Mouse (Mus musculus) T-helper 1 cell (primary cell): ENCODE data around the gene Gm42906.

Source experiments
- in situ Hi-C: fragments of 300-600 bp; cut with MboI, MseI; formaldehyde crosslinking; loops from one replicate; pipeline ENCODE4 v1.15.1; 2025; ENCODE audit warnings: high pct_unique_total_duplicates

The Gm42906 gene

GRCm38 (mm10) chr5:151394690-151395089 lies 33.3 kb downstream of the Gm42906 start:
- in situ Hi-C loops, result no loop called here

GRCm38 (mm10) chr5:151393821-151394662 lies 33.9 kb downstream of the Gm42906 start:
- in situ Hi-C loops, result no loop called here

- in situ Hi-C loops, result no loop called here
Observed at GRCm38 (mm10) chr5:151389827-151390226, 38.1 kb downstream of the Gm42906 start.

- in situ Hi-C loops, result loop anchor here (5.0 to 10.0 kb wide), 2 partner anchors 268 to 795 kb away; no protein-coding TSS in a partner anchor
Observed at GRCm38 (mm10) chr5:151379896-151380295, 48.1 kb downstream of the Gm42906 start.

- in situ Hi-C loops, result loop anchor here (10.0 kb wide), 1 partner anchor 794 kb away; no protein-coding TSS in a partner anchor
Observed at GRCm38 (mm10) chr5:151379210-151379609, 48.8 kb downstream of the Gm42906 start.

- in situ Hi-C loops, result loop anchor here (10.0 kb wide), 1 partner anchor 792 kb away; no protein-coding TSS in a partner anchor
Observed at GRCm38 (mm10) chr5:151376931-151377330, 51.0 kb downstream of the Gm42906 start.

GRCm38 (mm10) chr5:151374825-151375224 lies 53.1 kb downstream of the Gm42906 start:
- in situ Hi-C loops, result loop anchor here (10.0 kb wide), 1 partner anchor 790 kb away; no protein-coding TSS in a partner anchor

GRCm38 (mm10) chr5:151371130-151371529 lies 56.8 kb downstream of the Gm42906 start:
- in situ Hi-C loops, result loop anchor here (10.0 kb wide), 1 partner anchor 786 kb away; no protein-coding TSS in a partner anchor

GRCm38 (mm10) chr5:151369306-151369721 lies 58.6 kb downstream of the Gm42906 start:
- in situ Hi-C loops, result no loop called here

GRCm38 (mm10) chr5:151368395-151369190 lies 59.4 kb downstream of the Gm42906 start:
- in situ Hi-C loops, result no loop called here

- in situ Hi-C loops, result no loop called here
Observed at GRCm38 (mm10) chr5:151367881-151368394, 60.0 kb downstream of the Gm42906 start.

- in situ Hi-C loops, result no loop called here
Observed at GRCm38 (mm10) chr5:151367317-151367716, 60.6 kb downstream of the Gm42906 start.

GRCm38 (mm10) chr5:151363343-151364000 lies 64.5 kb downstream of the Gm42906 start:
- in situ Hi-C loops, result no loop called here

GRCm38 (mm10) chr5:151349616-151350015 lies 78.3 kb downstream of the Gm42906 start:
- in situ Hi-C loops, result no loop called here

GRCm38 (mm10) chr5:151348418-151348817 lies 79.5 kb downstream of the Gm42906 start:
- in situ Hi-C loops, result no loop called here

GRCm38 (mm10) chr5:151346626-151347025 lies 81.3 kb downstream of the Gm42906 start:
- in situ Hi-C loops, result no loop called here

GRCm38 (mm10) chr5:151344737-151345136 lies 83.2 kb downstream of the Gm42906 start:
- in situ Hi-C loops, result no loop called here

- in situ Hi-C loops, result no loop called here
Observed at GRCm38 (mm10) chr5:151333686-151334085, 94.3 kb downstream of the Gm42906 start.

GRCm38 (mm10) chr5:151333191-151333594 lies 94.8 kb downstream of the Gm42906 start:
- in situ Hi-C loops, result no loop called here

GRCm38 (mm10) chr5:151315804-151316597 lies 112.0 kb downstream of the Gm42906 start:
- in situ Hi-C loops, result no loop called here

- in situ Hi-C loops, result no loop called here
Observed at GRCm38 (mm10) chr5:151300286-151300685, 127.7 kb downstream of the Gm42906 start.
